Mouse (Mus musculus) monocyte, adult 2 months (primary cell): ENCODE measurements around the gene Olfr613.
"Not testable (repeated sequence)": the region's sequence is repeated elsewhere in the genome, so short reads cannot be mapped to it uniquely, and the experiment has no call there.

Experiments used
- DNase-seq, 2 experiments: peaks; one replicate each; pipeline ENCODE4 v3.0.0; 2022; ENCODE audit warnings: low spot score in 2 of 2, low read depth in 1 of 2

Gene Olfr613

DNA sequence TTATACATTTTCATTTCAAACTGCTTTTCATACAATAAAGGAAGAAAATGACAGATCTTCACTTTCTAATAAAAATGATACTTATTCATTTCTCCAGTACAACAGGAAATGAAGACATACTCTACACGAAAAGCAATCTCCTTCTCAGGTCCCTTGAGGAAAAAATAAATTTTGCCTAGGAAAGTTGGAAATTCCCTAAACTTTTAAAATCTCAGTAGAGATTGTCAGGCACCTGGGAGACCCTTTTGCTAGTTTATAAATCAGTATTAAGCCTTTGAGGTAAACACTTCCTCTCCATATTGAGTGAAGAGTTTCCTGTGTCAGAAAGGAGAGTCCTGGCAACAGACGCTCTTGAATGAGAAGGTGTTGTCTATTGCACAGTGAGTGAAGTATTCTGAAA lies at the start of gene Olfr613:
TSS of gene Olfr613 (plus strand) at position 301 of the 400 bp plus-strand sequence.
- no peak for DNase-seq

DNA sequence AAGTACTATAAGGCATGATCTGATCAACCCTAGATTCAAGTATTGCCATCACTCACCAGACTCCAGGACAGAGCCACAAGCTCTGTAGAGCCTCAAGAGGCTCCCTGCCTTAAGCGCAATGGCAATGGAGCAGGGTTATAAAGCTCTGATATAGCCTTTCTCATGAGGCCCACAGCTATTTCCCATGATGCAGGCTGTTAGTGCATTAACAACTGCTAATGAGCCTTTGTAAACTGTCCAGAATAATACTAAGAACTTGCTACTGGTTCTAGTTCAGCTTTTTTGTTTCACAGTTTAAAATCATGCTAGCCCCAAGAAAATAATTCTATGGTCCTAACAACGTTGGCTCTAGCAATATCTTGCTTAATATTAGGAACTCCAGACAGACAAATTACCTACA lies 35.9 kb upstream of the Olfr613 start, which contains the start of gene Olfr610:
TSS of gene Olfr610 (minus strand) at position 101 of the 400 bp plus-strand sequence.
- DNase-seq = no peak

DNA sequence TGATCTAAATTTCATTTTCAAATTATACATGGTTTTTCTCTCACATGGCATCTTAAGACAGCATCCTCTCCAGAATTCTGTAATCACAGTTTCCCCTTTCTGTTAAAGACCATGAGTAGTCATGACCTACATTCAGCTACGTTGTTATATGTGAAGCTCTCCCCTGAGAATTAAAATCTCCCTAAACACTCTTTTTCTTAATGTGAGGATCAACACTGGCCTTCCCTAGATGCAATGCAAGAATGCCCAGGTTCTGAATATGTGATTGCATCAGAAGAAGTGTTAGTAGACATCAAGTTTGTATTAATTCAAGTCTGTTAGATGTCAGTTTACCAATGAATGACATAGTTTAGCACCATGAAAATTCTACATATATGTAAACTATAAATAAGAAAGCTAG lies 27.1 kb upstream of the Olfr613 start, which contains the start of gene Olfr611:
TSS of gene Olfr611 (minus strand) at position 101 of the 400 bp plus-strand sequence.
- DNase-seq = not testable (repeated sequence)

DNA sequence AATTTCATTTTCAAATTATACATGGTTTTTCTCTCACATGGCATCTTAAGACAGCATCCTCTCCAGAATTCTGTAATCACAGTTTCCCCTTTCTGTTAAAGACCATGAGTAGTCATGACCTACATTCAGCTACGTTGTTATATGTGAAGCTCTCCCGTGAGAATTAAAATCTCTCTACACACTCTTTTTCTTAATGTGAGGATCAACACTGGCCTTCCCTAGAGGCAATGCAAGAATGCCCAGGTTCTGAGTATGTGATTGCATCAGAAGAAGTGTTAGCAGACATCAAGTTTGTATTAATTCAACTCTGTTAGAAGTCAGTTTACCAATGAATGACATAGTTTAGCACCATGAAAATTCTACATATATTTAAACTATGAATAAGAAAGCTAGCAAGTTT lies 5.3 kb upstream of the Olfr613 start, which contains the start of gene Olfr612:
TSS of gene Olfr612 (minus strand) at position 101 of the 400 bp plus-strand sequence.
- not testable (repeated sequence) for DNase-seq

DNA sequence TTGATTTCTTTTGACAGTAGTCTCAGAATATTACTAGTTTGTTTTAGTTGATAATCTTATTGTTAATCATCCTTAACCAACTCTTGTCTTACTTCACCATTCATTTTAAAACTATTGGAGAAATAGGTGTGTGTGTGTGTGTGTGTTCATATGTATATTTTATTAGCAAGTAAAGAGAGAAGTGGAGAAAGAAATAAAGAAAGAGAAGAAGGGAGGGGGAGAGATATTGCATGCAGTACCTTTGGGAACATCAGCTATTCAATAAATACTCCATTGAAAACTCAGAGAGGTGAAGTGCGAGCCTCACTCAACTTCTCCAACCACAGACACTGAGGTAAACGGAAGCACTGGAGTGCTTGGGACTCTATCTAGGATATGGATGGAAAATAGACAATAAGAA lies 7.9 kb downstream of the Olfr613 start, which contains the start of gene Olfr615:
TSS of gene Olfr615 (plus strand) at position 301 of the 400 bp plus-strand sequence.
- DNase-seq = no peak

DNA sequence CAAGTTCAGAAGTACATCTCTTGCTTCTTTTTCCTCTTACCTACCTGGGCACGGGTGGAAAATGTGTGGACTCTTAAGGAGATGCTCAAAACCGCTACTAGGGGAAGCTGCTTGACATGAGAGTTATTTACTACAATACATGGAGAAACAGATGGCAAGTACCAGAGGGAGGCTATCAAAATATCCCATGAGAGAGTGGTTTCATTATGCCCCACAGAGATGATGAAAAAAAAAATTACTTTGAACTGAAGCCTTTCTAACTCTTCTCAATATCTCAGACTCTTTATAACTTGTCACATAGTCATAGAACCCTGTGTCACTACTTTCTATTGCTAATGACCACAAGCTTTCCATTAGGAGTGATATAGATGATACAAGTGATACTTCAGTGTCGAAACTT lies 21.2 kb downstream of the Olfr613 start, which contains the start of gene Olfr616:
TSS of gene Olfr616 (minus strand) at position 101 of the 400 bp plus-strand sequence.
- no peak for DNase-seq

DNA sequence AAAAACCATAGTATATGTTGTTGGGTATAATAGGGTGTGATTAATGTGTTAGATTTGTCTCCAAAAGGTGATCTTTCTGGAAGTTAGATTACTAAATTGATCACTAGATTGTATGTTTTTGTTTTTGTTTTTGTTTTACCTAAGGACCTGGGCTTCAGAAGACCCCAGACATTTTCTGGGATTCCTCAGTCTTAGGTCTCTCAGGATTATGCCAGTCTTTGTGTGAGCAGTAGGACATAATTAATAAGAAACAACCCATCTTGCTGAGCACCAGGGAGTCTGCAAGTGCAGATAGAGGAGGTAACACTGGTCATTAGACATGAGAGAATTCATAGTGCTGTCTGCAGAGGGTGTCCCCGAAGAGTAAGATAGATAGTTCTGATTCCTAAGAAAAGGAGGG lies 24.9 kb downstream of the Olfr613 start, which contains the start of gene Olfr617:
TSS of gene Olfr617 (plus strand) at position 301 of the 400 bp plus-strand sequence.
- no peak for DNase-seq

DNA sequence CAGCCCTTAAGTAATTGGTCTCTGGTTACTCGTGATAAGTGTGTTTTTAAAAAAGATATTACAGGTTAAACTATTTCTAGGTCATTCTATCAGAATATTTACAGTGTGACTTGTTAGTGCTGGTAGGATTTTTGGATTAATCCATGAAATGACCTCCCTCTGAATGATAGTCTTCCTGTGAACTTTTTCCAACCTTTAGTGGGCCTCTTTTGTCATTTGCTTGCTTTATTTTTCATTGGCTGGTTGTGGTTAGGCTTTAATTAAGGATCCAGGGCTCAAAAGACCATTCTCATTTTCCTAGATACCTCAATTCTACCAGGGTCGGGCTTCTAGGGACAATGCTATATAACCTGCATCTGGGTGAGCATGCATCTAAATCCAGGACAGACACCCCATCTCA lies 41.9 kb downstream of the Olfr613 start, which contains the start of gene Olfr618:
TSS of gene Olfr618 (plus strand) at position 301 of the 400 bp plus-strand sequence.
- DNase-seq = no peak

DNA sequence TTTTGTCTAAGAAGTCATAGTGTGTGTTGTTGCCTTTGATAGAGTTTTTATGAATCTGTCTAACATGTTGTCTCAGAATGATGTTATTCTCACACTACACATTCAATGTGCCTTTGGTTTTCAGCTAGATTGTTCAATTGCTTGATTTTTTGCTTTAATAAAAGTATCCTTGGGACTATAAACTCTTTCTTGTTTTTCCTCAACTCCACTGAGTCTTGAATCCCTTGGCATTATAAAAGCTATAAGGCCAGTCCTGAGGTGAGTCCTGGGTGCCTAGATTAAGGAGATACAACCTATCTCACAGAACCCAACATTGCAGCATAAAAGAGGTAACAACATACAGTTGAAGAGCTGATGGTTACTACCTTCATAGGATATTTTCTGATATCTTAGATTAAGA lies 52.4 kb downstream of the Olfr613 start, which contains the start of gene Olfr619:
TSS of gene Olfr619 (plus strand) at position 301 of the 400 bp plus-strand sequence.
- DNase-seq = no peak
